Mouse (Mus musculus) layer of hippocampus, postnatal 36 days (tissue): ENCODE measurements at regions not wholly inside any gene's neighbourhood (a gene's known extent, or its start where the extent isn't known, plus 50 kb on each side); places are given as distances from the start of the nearest gene placed in this dataset.

Experiments used
- DNase-seq, 2 experiments: peaks; one replicate each; pipeline ENCODE4 v3.0.0; 2022

DNA sequence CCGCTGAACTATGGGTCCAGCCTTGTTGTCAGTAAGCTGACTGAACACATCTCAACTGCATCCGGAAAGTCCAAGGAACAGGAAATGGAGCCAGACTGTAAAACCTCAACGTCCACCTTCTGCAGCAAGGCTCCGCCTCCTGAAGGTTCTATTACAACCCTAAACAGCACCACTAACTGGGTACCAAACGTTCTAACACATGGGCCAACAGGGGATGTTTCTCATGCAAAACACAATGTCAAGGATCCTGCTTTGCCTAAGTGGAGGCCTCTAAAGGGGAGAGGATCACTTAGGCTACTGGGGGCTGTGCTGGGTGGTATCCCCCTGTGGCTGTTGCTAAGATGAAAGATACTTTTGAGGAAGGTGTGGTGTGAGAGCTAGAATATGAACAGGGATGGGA is 51.0 kb upstream of the Stt3b start:
- no peak for DNase-seq

DNA sequence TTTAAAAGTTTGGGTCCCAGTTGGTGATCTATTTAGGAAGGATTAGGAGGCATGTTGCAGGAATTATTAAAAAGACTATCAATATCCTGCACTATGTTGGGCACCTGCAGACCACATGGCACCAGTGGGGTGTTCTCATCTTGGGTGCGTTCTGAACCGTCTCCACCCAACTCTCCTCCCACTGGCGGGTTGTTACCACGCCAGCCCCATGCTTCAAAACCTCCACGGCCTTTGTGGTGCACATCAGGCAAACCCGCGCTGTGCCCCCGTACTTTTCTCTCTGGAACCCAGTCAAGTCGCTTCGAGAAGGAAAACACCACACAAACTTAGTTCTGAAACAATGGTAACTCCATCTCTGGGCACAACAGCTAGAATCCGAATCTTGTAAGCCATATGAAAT is 51.7 kb upstream of the Stt3b start:
- DNase-seq: no peak

DNA sequence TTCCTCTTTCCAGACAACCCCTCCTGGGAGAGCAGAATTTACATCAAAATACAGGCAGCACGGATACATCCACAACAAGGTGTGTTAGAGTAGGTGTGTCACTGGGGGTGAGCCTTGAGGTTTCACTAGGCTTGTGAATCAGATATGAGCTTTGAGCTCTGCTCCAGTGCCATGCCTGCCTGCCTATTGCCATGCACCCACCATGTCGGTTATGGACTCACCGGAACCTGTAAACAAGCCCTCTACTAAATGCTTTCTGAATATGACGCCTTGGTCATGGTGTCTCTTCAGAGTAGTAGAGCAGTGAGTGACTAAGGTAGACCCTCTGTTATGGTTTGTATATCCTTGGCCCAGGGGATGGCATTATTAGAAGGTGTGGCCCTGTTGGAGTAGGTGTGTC is 52.3 kb upstream of the Stt3b start:
- no peak for DNase-seq

DNA sequence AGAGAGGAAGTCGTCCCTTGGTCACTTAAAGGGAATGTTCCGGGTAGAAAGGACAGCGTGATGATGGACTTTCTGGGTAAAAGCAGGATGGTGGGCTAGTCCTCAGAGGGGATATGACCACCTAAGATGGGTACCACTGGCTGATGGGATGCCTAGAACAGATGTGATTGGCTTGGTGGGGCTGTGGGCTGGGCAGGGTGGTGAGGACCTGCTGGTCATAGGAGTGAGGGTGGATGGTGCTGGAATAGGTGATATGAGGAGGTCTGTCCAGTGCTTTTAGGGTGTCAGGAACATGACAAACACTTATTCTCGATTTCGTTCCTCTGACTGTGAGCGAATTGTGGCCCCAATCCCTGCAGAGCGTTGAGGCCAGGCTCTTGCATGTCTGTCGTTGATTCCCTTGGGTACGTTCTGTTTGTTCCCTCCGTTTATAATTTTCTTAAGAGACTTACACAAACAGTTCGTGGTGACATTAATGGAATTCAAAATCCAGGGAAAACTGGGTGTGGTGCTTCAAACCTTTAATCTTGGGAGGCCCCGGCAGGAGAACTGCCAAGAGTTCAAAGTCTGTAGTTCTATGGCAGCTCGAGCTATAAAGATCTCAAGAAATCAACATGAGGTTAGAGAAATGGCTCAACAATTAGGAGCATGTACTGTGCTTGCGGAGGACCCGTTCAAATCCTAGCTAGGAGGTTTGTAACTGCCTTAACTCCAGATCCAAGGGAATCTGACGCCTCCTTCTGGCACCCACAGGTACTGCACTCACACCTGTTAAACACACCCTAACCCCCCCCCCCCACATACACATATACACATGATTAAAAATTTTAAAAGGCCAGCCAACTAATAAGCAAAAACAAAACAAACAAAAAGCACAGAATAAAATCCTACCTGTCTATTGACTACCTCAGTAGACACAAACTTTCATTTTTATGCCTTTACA is 55.0 kb upstream of the Stt3b start:
- DNase-seq: no peak

DNA sequence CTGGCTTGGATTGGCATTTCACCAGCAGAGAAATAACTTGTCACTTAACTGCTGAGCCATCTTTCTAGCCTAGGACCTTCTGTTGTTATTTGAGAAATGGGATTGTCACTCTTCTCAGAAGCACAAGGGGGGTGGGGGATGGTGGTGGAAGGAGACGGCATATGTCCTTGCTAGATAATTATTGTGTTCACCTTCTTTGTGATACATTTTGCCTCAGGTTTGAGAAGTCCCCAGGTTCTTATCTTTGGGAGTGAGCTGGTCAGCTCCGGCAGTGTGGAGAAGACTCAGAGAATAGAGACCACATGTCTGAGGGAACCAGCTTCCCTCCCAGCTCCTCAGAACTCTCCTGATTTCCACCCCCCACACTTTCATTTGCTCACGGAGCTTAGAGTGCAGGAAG is 57.6 kb upstream of the Stt3b start:
- DNase-seq: no peak

DNA sequence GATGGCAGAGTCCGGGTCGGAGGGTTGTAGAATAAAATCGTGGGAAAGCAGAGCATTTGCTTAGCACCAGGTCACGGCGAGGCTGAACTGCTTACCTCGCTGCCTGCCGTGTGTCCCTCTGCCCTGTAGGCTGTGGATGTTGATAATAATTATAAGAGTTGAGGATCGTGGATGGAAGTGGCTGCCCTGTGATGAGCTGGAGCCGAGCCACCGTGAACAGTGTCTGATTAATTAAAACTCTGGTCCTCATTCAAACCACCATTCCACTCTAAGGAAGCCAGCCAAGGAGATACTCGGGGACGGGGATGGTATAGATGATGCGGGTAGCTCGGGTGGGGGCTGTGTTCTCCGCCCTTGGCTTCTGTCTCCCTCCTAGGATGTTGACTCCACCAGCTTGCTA is 70.1 kb upstream of the Stt3b start:
- DNase-seq: no peak

DNA sequence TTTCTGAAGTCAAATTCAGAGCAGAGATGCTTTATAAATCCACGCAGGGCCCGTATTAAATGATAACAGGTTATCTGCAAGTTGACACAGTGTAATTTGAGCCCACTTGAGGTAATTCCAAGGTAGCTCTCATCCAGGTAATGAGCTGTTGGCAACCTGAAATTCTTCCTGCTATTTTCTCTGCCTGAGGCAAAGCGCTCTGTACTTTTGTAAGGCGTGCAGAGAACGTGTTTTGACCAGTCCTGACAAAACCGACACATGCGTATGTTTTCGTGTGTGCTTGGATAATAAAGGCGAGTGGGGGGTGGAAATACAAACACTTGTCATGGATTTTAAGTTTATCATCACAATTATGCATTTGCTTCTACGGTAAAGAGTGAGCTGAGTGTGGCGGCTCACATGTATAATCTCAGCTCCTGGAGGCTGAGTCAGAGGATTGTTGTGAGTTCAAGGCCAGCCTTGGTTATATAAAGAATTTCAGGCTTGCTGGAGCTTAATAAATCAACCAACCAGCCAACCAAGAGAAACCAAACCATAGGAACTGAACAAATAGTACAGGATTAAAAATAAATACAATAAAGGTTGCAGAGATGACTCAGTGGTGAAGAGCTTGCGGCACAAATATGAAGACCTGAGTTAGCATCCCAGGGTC is 72.7 kb upstream of the Stt3b start:
- no peak for DNase-seq

DNA sequence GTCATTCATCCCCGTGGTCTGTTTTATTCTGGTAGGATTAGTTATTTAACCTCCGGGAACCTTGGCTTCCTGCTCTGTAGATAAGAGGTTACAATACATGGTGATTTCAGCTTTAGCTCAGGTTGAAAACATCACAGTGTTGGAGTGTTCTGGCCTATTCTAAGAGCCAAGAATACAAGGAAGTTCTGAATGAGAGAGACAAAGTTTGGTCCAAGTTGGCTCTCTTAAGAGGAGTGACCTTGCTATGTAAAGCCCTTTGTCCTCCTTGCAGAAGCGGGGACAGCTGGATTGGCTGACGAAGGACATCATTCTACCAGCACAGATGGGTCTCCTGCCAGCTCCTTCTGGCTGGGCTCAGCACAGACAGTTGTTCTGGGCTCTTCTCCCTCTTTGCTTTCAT is 73.7 kb upstream of the Stt3b start:
- no peak for DNase-seq

DNA sequence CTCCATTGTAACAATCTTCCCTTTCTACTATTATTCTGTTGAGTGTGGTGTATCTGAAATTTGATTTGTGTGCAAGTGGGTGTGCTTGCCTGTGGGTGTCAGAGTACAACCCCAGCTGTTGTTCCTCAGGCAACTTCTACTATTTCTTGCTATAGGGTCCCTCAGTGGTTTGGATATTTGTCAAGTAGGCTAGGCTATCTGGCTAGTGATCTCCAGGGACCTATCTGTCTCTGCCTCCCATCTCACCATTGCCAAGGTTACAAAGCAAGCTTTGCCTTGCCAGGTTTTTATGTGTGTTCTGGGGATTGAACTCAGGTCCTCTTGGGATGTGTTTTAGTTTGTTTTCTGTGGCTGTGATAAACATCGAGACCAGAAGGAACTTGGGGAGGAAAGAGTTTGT is 74.1 kb upstream of the Stt3b start:
- DNase-seq: no peak

DNA sequence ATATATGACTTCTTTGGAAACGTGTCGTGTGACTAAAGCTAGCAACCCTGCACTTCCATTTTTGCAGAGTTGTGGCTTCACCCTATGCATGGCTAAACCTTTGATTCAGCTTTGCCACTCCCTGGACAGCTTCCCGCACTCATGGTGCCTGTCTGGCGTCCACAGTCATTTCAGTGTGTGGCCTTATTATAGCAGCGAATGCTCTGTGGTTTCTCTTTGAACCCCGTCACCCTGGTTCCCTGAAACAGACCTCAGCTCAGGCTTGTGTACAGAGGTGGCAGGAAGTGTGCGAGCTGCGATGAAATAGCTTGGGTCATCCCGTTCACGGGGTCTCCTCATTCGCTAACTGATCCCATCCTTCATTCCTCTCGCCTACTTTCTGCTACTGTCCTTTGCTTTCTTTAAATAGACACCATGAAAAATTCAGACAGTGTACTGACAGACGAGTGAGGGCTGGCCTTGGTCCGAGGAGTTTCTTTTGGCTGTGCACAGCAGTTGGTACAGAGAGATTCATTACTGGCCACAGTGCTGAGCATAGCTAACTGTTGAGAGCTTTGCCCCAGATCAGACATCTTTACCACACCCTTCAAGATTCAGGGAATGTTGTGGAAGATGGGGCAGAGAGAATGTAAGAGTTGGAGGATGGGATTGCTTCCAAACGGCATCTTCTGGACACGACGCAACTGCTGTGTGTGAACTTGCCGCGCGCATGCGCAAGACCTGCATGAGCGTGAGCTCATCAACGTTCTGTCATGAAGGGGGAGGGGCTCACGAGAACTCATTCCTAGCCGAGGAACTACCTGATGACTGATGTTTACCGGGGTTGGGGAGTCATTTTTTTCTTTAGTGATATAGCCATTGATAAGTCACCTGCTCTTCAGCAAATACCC is 77.5 kb upstream of the Stt3b start:
- DNase-seq: no peak

DNA sequence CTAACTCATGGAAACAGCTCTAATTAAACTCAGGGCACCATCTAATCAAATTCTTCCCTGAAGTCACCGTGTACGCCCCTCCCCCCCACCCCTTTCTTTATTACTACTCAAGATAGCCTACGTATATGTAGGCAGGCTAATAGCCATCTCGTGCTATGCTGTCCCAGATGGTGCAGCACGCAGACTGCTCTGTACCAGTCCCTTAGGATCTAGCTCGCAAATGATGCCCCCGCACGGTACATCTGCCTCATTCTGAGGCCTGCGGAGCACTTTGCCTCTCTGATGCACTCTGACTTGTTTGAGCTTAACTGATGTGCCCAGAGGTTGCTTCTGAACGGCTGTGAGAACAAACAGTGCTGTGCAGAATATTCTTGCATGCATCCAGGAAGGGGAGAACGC is 78.1 kb upstream of the Stt3b start:
- DNase-seq: no peak

DNA sequence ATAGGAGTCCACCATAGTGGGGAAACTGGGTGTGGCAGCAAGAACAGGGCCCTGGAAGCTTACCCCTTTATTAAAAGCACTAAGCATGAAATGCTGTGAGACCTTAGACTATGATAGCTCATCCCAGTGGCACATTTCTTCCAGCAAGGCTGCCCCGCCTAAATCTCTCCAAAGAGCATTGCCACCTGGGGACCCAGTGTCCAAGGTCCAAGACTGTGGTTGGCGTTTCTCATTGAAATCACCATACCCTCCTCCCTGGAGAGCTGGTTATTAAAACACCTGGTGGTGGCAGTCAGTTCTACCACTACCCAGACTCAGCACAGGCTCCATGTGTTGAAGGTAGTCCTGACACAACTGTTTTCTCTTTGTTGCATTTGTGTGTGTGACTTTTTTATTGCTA is 78.9 kb upstream of the Stt3b start:
- no peak for DNase-seq

DNA sequence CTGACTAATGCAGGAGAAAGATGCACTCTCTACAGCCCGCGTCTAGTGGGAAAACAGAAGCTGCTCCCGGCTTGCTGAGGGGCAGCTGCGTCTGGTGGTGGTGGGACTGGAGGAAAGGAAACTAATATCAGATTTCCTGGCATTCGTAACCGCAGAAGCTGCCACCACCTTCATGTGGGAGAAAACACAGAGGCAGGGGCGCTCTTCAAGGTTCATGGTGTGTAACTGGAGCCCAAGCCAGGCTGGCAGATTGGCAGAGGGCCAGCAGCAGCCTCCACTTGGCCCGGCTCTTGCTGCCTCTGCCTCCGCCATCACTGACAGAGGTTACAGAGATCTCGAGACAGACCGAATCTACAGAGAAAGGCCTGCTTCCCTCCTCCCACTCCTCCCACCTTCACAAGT is 80.7 kb upstream of the Stt3b start:
- peak; percentile 34 to 42 for DNase-seq

DNA sequence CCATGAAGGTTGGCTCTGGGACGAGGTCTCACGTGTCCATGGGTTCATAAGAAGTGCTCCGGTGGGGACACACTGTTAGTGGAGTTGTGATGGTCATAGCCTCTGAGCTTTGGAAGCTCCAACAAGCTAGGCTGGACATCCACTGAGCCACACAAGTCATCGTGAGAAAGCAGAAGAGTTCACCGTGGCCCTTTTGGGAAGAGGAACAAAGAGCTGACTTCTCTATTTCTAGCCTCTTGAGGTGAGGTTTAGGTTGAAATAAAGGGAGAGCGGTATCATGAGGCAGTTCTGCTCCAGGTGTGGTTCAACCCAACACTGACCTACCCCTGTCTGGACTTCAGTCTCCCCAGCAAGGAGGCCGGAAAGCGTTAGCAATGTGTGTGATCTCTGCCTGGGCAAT is 85.3 kb upstream of the Stt3b start:
- DNase-seq: no peak

DNA sequence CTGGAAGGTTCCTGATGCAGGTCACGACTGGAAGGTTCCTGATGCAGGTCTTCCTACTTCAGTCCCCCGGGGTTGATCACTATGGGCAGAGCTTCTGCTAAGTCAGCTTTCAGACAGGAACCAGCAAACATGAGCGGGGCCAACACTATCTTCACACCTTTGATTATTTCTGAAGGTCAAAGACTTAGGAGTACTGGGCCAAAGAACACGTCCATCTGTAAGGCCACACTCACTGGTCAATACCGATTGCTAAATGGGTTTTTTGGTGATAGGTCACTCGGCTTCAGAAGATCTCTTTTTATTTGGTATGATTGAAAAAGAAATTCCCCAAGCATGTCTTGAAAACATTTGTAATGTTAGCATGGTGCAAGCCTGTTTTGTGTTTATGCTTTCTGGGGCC is 90.2 kb upstream of the Stt3b start:
- no peak for DNase-seq

DNA sequence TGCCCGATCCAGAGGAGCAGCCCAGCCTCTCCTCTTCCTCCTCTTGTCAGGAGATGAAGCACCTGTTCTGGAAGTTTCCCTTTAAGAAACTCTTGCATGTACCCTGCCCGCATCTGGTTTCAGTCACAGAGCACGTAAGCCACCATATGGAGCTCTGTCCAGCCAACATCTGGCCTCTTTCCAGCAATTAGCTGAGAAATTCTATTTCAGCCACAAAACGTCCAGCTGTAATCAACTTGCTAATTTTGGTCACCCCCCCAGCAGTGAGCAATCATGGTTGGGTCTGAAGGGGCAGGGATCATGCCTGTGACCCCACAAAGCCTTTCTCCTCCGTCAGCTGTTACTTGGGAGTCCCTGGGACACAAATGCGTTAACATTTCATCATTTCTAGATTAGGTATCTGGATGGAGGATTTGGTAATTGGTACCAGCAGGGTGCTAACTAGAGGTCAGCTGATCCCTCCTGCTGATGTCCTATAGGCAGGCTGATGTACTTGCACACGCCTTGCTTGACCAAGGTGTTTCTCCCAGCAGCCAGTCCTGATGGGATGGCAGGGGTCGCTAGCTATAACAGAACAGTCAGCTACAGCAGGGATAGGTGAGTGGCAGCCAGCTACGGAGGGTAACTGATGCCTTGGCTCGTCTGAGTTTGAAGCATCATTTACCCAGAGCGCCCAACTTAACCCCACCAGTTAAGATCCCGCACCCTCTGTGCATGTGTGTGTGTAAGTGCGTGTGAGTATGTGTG is 91.4 kb upstream of the Stt3b start:
- DNase-seq: no peak

DNA sequence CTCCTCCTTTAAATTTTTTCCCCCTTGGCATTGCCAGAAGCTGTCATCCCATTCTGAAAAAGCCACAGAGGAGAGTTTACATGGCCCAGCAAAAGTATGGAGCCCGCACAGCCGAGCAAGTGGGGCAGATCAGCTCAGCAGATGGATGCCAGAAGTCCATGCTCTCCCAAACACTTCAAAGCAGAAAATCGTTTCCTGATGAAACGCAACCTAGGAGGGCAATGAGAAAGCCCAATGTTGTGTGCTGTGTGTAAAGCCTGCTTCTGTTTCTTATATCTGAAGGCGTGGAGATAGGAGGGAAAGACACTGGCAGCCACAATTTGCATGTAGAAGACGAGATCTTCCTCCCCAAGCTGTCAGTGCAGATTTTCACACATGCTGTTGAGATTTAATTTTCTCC is 92.4 kb upstream of the Stt3b start:
- DNase-seq: no peak

DNA sequence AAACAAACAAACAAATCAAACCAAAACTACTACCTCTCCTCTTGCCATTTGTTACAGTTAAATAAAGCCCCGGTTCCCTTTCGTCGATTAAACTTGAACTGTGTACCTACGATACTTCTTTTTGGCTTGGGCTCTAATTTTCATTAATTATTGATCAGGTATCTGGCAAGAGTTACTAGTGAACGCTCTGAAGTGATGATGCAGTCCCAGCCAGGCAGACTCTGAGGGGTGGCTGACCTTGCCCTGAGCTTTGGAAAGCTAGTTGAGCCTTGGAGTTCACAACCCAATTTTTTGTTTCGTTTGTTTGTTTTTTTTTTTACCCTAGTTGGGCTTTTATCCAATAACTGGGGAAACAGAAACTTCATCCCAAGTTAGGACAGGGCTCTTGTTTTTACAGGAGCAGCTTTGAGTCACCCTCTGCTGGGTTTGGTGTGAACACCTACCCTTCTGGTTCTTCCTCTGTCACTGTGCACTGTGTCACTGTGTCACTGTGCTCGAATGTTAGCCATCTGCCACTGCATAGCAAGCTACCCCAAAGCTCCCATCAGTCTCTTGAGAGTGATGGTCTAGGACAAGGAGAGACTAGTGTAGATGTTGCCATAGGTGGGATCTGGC is 93.2 kb upstream of the Stt3b start:
- DNase-seq: no peak

DNA sequence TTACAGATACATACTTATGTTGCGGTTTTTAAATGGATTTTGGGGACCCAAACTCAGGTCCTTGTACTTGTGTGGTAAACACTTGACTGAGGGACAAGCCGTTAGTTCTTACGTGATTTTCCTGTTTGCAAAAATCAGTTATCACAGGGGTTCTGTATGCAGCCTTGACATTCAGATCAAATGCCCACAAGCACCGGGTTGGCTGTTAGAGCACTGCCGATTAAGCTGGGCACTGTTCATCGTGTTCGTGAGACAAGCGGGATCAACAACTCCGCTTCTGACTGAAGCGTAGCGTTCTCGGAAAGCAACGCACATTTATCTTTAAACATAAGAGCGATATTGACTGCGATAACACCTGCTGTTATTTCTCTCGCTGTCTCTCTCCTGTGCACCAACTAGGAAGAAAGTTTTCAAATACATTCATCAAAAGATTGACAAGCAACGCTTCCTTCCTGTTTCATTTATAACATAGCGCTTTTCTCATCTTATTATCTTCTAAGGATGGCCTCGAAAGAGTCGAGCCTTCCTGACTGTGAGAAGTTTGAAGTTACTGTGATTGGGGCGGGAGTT is 97.8 kb upstream of the Stt3b start:
- DNase-seq: no peak

DNA sequence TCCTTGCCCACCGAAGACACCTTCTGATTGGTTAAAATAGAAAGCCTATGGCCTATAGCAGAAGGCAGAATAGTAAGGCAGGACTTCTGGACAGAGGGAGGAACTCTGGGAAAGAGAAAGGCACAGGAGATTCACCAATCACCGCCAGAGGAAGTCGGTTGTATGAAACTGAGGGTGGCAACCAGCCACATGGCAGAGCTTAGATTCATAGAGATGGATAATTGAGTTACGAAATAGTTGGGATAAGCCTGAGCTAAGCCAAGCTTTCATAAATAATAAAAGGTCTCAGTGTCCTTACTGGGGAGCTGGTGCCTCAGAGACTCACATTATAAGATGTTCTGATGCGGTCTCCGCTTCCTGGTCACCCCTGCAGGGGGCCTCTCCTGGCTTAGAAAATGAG is 98.7 kb upstream of the Stt3b start:
- no peak for DNase-seq

DNA sequence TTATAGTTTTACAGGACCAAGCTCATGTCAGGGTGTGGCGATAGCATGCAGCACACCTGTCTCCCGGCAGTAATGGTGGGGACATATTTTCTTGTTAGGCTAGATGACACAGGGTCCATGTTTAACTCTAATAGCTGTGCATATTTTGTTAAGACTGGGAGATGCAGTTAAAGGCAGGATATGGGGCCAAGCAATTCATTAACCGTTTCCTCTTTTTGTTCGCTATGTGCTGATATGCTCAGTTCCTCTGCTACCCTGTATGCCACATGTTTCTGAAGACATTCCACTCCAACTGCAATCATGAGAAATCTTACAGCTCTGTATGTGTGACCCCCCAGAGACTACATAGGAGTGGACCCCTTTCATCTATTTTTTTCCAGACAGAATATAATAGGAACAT is 104.0 kb upstream of the Stt3b start:
- no peak for DNase-seq

DNA sequence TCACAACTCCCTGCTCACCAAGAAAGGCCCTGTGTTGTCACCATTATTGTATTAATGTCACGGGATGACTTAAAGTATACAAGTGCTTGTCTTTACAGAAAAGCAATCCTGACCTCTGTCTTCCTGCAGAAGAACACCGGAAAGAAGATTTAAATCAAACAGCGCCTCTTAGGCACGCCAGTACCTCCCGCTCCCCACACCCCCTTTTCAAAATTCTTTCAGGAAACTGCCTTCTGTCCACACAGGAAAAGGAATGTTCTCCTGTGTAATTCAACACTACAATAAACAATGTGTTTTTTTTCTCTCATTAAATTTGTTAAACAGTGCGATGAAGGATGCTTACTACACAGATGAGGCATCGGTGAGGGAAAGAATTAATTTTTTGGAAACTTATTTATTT is 112.6 kb upstream of the Stt3b start:
- DNase-seq: no peak
